Mouse (Mus musculus) liver, postnatal 0 days (tissue): ENCODE data around the gene Vps33b.

Source experiments
- CTCF ChIP-seq: sonication (generic); IDR thresholded peaks from 2 replicates; pipeline ENCODE4 v1.5.1; 2016; ENCODE audit warnings: antibody characterized with exemption, low read depth
- EP300 ChIP-seq: IDR thresholded peaks from 2 replicates; pipeline ENCODE4 v1.6.1; 2016; ENCODE audit warnings: antibody characterized with exemption, low read depth, mild to moderate bottlenecking

DNA sequence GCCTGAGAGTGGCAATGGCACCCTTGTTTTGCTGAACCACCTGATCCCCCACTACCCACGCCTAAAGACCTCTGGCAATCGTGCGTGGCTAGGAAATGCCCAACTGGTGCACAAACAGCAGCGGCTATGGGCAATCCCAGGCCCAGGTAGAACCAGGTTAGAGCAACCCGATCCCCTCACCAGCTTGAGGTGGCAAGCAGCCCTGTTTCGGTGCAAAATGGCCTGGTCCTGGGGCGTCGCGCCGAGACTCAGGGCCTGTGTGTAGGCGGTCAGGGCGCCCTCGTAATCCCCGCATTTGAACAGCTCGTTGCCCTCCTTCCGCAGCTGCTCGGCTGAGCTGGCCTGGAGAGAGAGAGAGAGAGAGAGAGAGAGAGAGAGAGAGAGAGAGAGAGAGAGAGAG lies 69.9 kb downstream of the Vps33b start:
- no peak for TF ChIP-seq CTCF
- no peak for TF ChIP-seq EP300
